Mouse (Mus musculus) E14TG2a.4 (cell line): ENCODE measurements around the gene Gpatch2l.

Experiments used
- H3K27me3 ChIP-seq: 2 replicates; pipeline ENCODE4 v1.6.1; 2014; ENCODE audit warnings: low read length, control low read depth; ENCODE audit not compliant: insufficient read depth
- H3K36me3 ChIP-seq: 2 replicates; pipeline ENCODE4 v1.6.1; 2014; ENCODE audit warnings: low read length, control low read depth; ENCODE audit not compliant: insufficient read depth
- H3K4me1 ChIP-seq: replicated peaks from 2 replicates; pipeline ENCODE4 v1.6.1; 2014; ENCODE audit warnings: low read depth, low read length, control low read depth
- H3K4me3 ChIP-seq: replicated peaks from 2 replicates; pipeline ENCODE4 v1.5.1; 2014; ENCODE audit warnings: mild to moderate bottlenecking, low read length
- H3K9me3 ChIP-seq: 2 replicates; pipeline ENCODE4 v1.6.1; 2014; ENCODE audit warnings: low read length, control low read depth
- CTCF ChIP-seq: conservative IDR thresholded peaks from 2 replicates; pipeline ENCODE4 v1.5.1; 2014; ENCODE audit warnings: low read length
- NANOG ChIP-seq: IDR thresholded peaks from 2 replicates; pipeline ENCODE4 v1.6.1; 2014; ENCODE audit warnings: borderline replicate concordance, low read length, mixed read lengths
- POU5F1 ChIP-seq: IDR thresholded peaks from 2 replicates; pipeline ENCODE4 v1.6.1; 2014; ENCODE audit warnings: low read length, borderline replicate concordance

Gene Gpatch2l

DNA sequence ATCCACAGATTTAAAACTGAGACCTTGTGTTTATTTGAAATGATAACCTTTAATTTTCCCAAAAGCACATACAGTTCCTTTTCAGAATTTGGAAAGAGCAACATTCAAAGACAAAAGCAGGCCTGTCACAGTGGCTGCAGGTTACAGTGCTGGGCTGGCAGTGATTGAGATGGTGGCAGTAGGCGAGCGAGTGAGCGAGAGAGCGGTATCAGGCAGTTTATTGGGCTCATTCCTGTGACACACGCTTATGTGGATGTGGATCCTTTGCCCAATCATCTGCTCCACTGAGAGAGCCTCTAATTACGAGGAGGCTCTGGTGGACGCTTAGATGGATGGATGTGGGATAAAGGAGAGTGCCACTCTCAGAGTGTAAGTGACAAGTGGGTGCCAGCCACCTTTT, 13.3 kb downstream of the Gpatch2l start:
- Histone ChIP-seq H3K36me3 (peaks cover 37% of the 10 kb centered on the region), H3K9me3 (no peaks in the 10 kb centered on the region), H3K4me1 (0 out of 2 replicates have a peak, but pooled peaks cover 4% of the 10 kb centered on the region), H3K27me3 (no peaks in the 10 kb centered on the region), H3K4me3 (no peak overlapping the region)
- TF ChIP-seq CTCF (no peak), POU5F1 (no peak), NANOG (no peak)

DNA sequence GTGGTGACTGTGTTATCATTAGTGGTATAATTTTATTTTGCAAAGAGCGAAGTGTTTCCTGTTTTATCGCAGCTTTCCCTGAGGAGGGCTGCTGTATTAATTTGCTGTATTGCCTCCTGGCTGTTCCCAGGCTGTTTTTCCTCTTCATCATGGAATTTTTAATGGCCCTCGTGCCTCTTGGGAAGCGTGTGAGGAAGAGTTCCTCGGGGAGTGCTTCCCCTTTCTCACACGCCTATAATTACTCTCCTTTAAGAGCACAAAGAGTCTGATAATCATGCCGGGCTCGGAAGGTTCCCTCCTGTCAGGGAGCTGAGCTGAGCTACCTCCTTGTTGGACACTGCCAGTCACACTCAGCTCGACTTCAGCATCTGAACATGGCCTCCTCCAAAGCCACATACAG, 30.0 kb downstream of the Gpatch2l start:
- H3K9me3 ChIP-seq, result no peaks in the 10 kb centered on the region
- H3K4me3 ChIP-seq, result no peak overlapping the region
- H3K27me3 ChIP-seq, result no peaks in the 10 kb centered on the region
- peaks cover 50% of the 10 kb centered on the region for H3K36me3 ChIP-seq
- TF ChIP-seq CTCF (no peak), POU5F1 (no peak), NANOG (no peak)
- no peaks in the 10 kb centered on the region for H3K4me1 ChIP-seq

DNA sequence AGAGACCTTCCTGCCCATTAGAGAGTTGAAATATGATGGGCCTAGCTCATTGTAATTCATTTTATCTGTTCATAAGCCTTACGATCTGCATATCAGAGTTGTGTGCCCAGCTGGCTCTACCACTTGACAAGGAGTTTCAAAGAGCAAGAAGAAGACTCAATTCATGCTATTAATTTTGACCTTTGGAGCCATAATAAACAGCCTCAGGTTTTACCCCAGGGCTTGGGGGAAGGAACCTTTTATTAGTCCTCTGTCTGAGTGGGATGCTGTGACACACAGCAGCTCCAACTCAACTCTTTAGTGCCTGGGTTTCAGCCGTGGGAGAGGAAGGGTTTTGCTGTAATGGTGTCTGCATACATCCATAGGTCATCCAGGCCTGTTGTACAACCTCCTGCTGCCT, 32.6 kb downstream of the Gpatch2l start:
- Histone ChIP-seq H3K9me3 (no peaks in the 10 kb centered on the region), H3K4me3 (no peak overlapping the region), H3K4me1 (no peaks in the 10 kb centered on the region), H3K27me3 (no peaks in the 10 kb centered on the region), H3K36me3 (peaks cover 29% of the 10 kb centered on the region)
- no peak for TF ChIP-seq CTCF
- TF ChIP-seq POU5F1, result no peak
- TF ChIP-seq NANOG, result no peak

DNA sequence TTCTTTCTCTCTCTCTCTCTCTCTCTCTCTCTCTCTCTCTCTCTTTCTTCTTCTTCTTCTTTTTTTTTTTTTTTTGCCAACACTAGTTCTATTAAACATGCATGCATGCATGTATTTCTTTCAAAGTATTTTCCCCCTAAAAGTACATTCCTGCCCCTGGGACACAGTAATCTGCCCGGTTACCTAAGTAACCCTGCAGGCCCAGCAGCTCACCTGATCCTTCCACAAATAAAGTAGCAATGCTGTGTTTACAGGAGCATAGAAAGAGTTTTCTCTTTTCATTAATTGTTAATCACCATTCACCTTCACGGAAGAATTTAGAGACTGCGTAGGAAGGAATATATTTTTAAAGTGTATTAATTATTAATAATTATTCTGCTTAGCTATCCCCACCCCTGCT, 34.1 kb downstream of the Gpatch2l start:
- TF ChIP-seq POU5F1 (no peak), CTCF (no peak), NANOG (no peak)
- Histone ChIP-seq H3K27me3 (no peaks in the 10 kb centered on the region), H3K36me3 (peaks cover 14% of the 10 kb centered on the region)

DNA sequence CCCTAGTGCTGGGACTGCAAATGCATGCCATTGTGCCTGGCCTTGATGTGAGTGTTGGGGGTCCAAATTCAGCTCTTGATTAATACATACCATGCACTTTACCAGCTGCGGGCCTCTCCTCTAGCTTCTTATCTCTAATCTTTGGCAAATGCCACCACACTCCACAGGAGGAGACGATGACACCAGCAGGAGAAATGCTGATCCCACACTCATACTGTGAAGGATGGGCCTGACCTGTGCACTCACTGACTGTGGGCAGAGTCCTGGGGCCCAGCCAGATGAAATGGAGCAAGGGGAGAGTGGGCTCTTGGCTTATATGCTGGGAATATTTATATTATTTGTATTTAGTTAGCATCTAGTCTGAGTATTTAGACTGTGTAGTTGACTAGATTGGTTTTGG, 34.8 kb downstream of the Gpatch2l start:
- TF ChIP-seq POU5F1, result no peak
- no peak for TF ChIP-seq CTCF
- no peak for TF ChIP-seq NANOG
- H3K36me3 ChIP-seq, result peaks cover 13% of the 10 kb centered on the region
- H3K4me3 ChIP-seq, result no peak overlapping the region
- H3K9me3 ChIP-seq, result no peaks in the 10 kb centered on the region
- H3K4me1 ChIP-seq, result 0 out of 2 replicates have a peak, but pooled peaks cover 5% of the 10 kb centered on the region
- no peaks in the 10 kb centered on the region for H3K27me3 ChIP-seq

More for the DNA sequence above, 34.1 kb downstream of the Gpatch2l start:
- Histone ChIP-seq H3K9me3 (no peaks in the 10 kb centered on the region), H3K4me1 (no peaks in the 10 kb centered on the region), H3K4me3 (no peak overlapping the region)

DNA sequence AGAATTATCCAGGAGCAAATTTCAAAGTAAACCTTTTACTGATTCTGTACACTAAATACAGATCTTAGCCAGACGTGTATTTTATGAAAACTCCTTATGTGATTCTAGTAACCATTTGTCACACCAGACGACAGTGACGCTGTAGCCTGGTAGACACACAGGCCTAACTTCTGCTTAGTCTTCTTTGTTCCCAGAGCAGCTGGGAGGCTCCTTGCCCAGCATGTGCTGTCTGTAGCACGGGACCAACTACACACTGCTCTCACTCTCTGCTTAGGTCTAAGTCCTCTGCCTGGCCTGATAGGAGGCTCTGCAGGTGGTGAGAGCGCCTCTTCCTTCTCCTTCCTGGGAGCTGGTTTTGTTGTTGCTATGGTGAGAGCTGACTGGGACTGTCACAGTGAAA, 35.2 kb downstream of the Gpatch2l start:
- Histone ChIP-seq H3K36me3 (peaks cover 13% of the 10 kb centered on the region), H3K4me3 (no peak overlapping the region), H3K4me1 (0 out of 2 replicates have a peak, but pooled peaks cover 5% of the 10 kb centered on the region), H3K27me3 (no peaks in the 10 kb centered on the region), H3K9me3 (no peaks in the 10 kb centered on the region)
- TF ChIP-seq CTCF (no peak), NANOG (no peak), POU5F1 (no peak)

DNA sequence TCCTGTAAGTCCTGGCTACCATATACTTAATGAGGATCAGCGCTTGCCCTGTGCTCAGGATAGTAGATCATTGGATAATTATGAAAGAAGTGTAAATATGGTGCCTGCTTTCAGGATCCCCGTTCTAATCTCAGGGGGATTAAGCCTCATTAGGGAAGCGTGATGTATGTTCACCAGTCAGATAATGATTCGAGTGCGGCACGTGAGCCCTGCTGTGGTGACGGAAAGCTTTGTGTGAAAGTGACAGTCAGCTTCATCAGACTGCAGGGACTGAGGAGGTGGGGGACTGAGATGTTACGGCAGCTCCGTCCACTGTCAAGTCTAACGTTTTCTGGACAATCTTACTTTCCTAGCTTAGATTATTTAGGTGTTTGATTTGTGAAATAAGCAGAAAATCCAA, 38.3 kb downstream of the Gpatch2l start:
- TF ChIP-seq POU5F1, result no peak
- TF ChIP-seq CTCF, result no peak
- no peak for TF ChIP-seq NANOG
- Histone ChIP-seq H3K36me3 (peaks cover 25% of the 10 kb centered on the region), H3K9me3 (no peaks in the 10 kb centered on the region), H3K4me3 (no peak overlapping the region), H3K4me1 (0 out of 2 replicates have a peak, but pooled peaks cover 5% of the 10 kb centered on the region), H3K27me3 (no peaks in the 10 kb centered on the region)

DNA sequence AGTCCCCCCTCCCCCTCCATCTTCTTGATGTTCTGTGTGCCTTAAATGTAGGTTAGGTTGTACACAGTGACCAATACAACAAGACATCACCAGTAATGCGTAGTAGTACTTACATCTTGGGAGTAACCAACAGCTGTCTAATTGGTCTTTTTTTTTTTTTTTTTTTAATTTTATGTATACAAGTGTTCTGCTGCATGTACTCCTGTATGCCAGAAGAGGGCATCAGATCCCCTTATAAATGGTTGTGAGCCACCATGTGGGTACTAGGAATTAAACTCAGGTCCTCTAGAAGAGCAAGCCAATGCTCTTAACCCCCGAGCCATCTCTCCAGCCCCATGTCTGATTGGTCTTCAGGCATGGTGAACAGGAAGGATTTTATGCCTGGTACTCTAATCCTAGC, 44.0 kb downstream of the Gpatch2l start:
- Histone ChIP-seq H3K9me3 (no peaks in the 10 kb centered on the region), H3K27me3 (no peaks in the 10 kb centered on the region), H3K4me3 (no peak overlapping the region), H3K36me3 (peaks cover 29% of the 10 kb centered on the region), H3K4me1 (0 out of 2 replicates have a peak, but pooled peaks cover 5% of the 10 kb centered on the region)
- TF ChIP-seq NANOG, result no peak
- TF ChIP-seq POU5F1, result no peak
- TF ChIP-seq CTCF, result no peak

DNA sequence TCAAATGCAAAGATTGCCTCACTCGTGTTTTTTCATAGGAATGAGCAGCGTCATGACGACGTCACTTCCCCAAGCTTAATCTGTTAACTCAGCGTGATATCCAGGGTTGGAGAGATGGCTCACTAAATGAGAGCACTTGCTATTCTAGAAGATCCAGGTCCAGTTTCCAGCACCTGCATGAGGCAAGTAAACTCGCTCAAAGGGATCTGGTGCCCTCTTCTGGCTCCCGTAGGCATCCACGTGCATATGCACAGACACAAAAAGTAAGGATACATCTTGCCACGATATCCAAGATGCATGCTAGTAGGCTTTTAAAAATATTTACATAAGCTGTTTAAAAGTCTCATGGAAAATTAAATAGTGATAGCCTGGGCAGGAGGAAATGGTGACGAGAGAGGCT, 55.8 kb downstream of the Gpatch2l start:
- H3K4me3 ChIP-seq, result no peak overlapping the region
- H3K9me3 ChIP-seq, result no peaks in the 10 kb centered on the region

More for the DNA sequence above, 55.8 kb downstream of the Gpatch2l start:
- no peaks in the 10 kb centered on the region for H3K36me3 ChIP-seq
- TF ChIP-seq NANOG (no peak), CTCF (peak; percentile 75)
- H3K27me3 ChIP-seq, result peaks cover 8% of the 10 kb centered on the region; the same call in 1 of the 2 replicates
- peaks cover under 1% of the 10 kb centered on the region for H3K4me1 ChIP-seq
